Mouse (Mus musculus) granulocyte monocyte progenitor cell, adult 5-6 weeks (primary cell): Measurements from ENCODE around the gene Ahnak2. TPM values are rescaled to one million over a fixed set of nuclear protein-coding genes. Genes with fewer than 3 reads are reported as not detected.

ENCODE experiments used
- ATAC-seq: replicated peaks from 2 replicates; pipeline ENCODE4 v1.8.0; 2016; ENCODE audit warnings: mild to moderate bottlenecking, moderate TSS enrichment, inconsistent platforms; ENCODE audit not compliant: poor library complexity, severe bottlenecking
- total RNA-seq, 2 experiments: library from RNA; stranded (forward) in 1 of 2; stranded (reverse) in 1 of 2; fragments of 200-712, 200-1000 nt in 1 of 2; fragments of >200 nt in 1 of 2; fragmentation: Nextera tagmentation in 1 of 2; gene quantifications; 2 replicates each; pipeline ENCODE4 v1.2.3; 2014 to 2017

Gene Ahnak2
- total RNA-seq, 2 experiments from 2014 or later, result not detected

- ATAC-seq, result no peak
Observed at GRCm38 (mm10) chr12:112738281-112739022, 64.0 kb downstream of the Ahnak2 start.

GRCm38 (mm10) chr12:112737761-112738160 lies 64.7 kb downstream of the Ahnak2 start:
- no peak for ATAC-seq

GRCm38 (mm10) chr12:112737081-112737480 lies 65.4 kb downstream of the Ahnak2 start:
- no peak for ATAC-seq

GRCm38 (mm10) chr12:112736636-112736925 lies 65.9 kb downstream of the Ahnak2 start:
- no peak for ATAC-seq

GRCm38 (mm10) chr12:112735896-112736635 lies 66.4 kb downstream of the Ahnak2 start:
- no peak for ATAC-seq

- ATAC-seq, result no peak
Observed at GRCm38 (mm10) chr12:112734881-112735655, 67.4 kb downstream of the Ahnak2 start.

GRCm38 (mm10) chr12:112734108-112734820 lies 68.2 kb downstream of the Ahnak2 start:
- ATAC-seq, result no peak

GRCm38 (mm10) chr12:112732591-112732990 lies 69.9 kb downstream of the Ahnak2 start:
- no peak for ATAC-seq

GRCm38 (mm10) chr12:112730808-112731207 lies 71.6 kb downstream of the Ahnak2 start:
- no peak for ATAC-seq

GRCm38 (mm10) chr12:112727801-112728200 lies 74.7 kb downstream of the Ahnak2 start:
- no peak for ATAC-seq

GRCm38 (mm10) chr12:112724077-112724805 lies 78.2 kb downstream of the Ahnak2 start:
- peak; percentile 76 for ATAC-seq

GRCm38 (mm10) chr12:112723445-112723844 lies 79.0 kb downstream of the Ahnak2 start:
- ATAC-seq, result no peak

- ATAC-seq, result no peak
Observed at GRCm38 (mm10) chr12:112723028-112723330, 79.5 kb downstream of the Ahnak2 start.

- peak; percentile 28; the same call in 1 of the 2 replicates for ATAC-seq
Observed at GRCm38 (mm10) chr12:112722240-112723027, 80.0 kb downstream of the Ahnak2 start.

Other genes with a start within 250 kb of the Ahnak2 start
- 18.1 and 23.3 TPM in 2 replicates for gene Inf2, start 213.9 kb downstream of the Ahnak2 start, total RNA-seq (2014; fragmentation: Nextera tagmentation)
- 3.6 and 7.8 TPM in 2 replicates for gene Inf2, start 213.9 kb downstream of the Ahnak2 start, total RNA-seq (2017)
- 128 and 139 TPM in 2 replicates for gene Adssl1, start 182.6 kb downstream of the Ahnak2 start, total RNA-seq (2014; fragmentation: Nextera tagmentation)
- gene Adssl1, start 182.6 kb downstream of the Ahnak2 start, total RNA-seq (2017), result 109 and 122 TPM in 2 replicates
- 113 and 231 TPM in 2 replicates for gene Siva1, start 158.0 kb downstream of the Ahnak2 start, total RNA-seq (2014; fragmentation: Nextera tagmentation)
- 339 TPM in 2 replicates for gene Siva1, start 158.0 kb downstream of the Ahnak2 start, total RNA-seq (2017)
- 118 and 134 TPM in 2 replicates for gene Akt1, start 127.8 kb downstream of the Ahnak2 start, total RNA-seq (2014; fragmentation: Nextera tagmentation)
- 73.9 and 101 TPM in 2 replicates for gene Akt1, start 127.8 kb downstream of the Ahnak2 start, total RNA-seq (2017)
- gene Zbtb42, start 123.8 kb downstream of the Ahnak2 start, total RNA-seq (2014; fragmentation: Nextera tagmentation), result 1.0 and 5.4 TPM in 2 replicates
- 0.82 and 1.3 TPM in 2 replicates for gene Zbtb42, start 123.8 kb downstream of the Ahnak2 start, total RNA-seq (2017)
- 1.6 and 9.2 TPM in 2 replicates for gene Cep170b, start 82.2 kb downstream of the Ahnak2 start, total RNA-seq (2014; fragmentation: Nextera tagmentation)
- 0.56 and 1.2 TPM in 2 replicates for gene Cep170b, start 82.2 kb downstream of the Ahnak2 start, total RNA-seq (2017)
- 39.4 and 92.1 TPM in 2 replicates for gene Pld4, start 42.0 kb downstream of the Ahnak2 start, total RNA-seq (2014; fragmentation: Nextera tagmentation)
- gene Pld4, start 42.0 kb downstream of the Ahnak2 start, total RNA-seq (2017), result 21.1 and 25.4 TPM in 2 replicates
- 1.7 and 2.4 TPM in 2 replicates for gene Clba1, start 6.3 kb upstream of the Ahnak2 start, total RNA-seq (2014; fragmentation: Nextera tagmentation)
- 0.30 and 1.2 TPM in 2 replicates for gene Clba1, start 6.3 kb upstream of the Ahnak2 start, total RNA-seq (2017)
- 65.6 and 66.5 TPM in 2 replicates for gene Cdca4, start 26.8 kb upstream of the Ahnak2 start, total RNA-seq (2014; fragmentation: Nextera tagmentation)
- 61.9 and 64.3 TPM in 2 replicates for gene Cdca4, start 26.8 kb upstream of the Ahnak2 start, total RNA-seq (2017)
- 10.4 and 20.5 TPM in 2 replicates for gene Gpr132, start 65.6 kb upstream of the Ahnak2 start, total RNA-seq (2014; fragmentation: Nextera tagmentation)
- 5.8 and 6.2 TPM in 2 replicates for gene Gpr132, start 65.6 kb upstream of the Ahnak2 start, total RNA-seq (2017)
- 0.95 and 1.0 TPM in 2 replicates for gene Jag2, start 127.1 kb upstream of the Ahnak2 start, total RNA-seq (2014; fragmentation: Nextera tagmentation)
- 0.22 and 1.4 TPM in 2 replicates for gene Jag2, start 127.1 kb upstream of the Ahnak2 start, total RNA-seq (2017)
- gene Nudt14, start 139.5 kb upstream of the Ahnak2 start, total RNA-seq (2014; fragmentation: Nextera tagmentation), result 15.9 and 33.3 TPM in 2 replicates
- 16.6 and 25.4 TPM in 2 replicates for gene Nudt14, start 139.5 kb upstream of the Ahnak2 start, total RNA-seq (2017)
- 2.4 and 10.5 TPM in 2 replicates for gene Btbd6, start 173.8 kb upstream of the Ahnak2 start, total RNA-seq (2014; fragmentation: Nextera tagmentation)
- gene Btbd6, start 173.8 kb upstream of the Ahnak2 start, total RNA-seq (2017), result 3.3 and 6.8 TPM in 2 replicates
- 38.7 and 42.6 TPM in 2 replicates for gene Brf1, start 198.0 kb upstream of the Ahnak2 start, total RNA-seq (2014; fragmentation: Nextera tagmentation)
- 28.1 and 41.3 TPM in 2 replicates for gene Brf1, start 198.0 kb upstream of the Ahnak2 start, total RNA-seq (2017)
- 23.7 and 28.5 TPM in 2 replicates for gene Pacs2, start 211.9 kb upstream of the Ahnak2 start, total RNA-seq (2014; fragmentation: Nextera tagmentation)
- 6.9 and 8.8 TPM in 2 replicates for gene Pacs2, start 211.9 kb upstream of the Ahnak2 start, total RNA-seq (2017)